Mouse (Mus musculus) olfactory bulb, adult 2 months (tissue): ENCODE results near the gene Gm49380.

Experiments
- CTCF ChIP-seq: fragments of 200-500 bp; IDR thresholded peaks from 2 replicates; pipeline ENCODE4 v1.5.1; 2012; ENCODE audit warnings: low read depth, mild to moderate bottlenecking, low read length, moderate library complexity; ENCODE audit not compliant: insufficient read depth
- POLR2A ChIP-seq: fragments of 200-500 bp; IDR thresholded peaks from 2 replicates; pipeline ENCODE4 v1.6.1; 2012; ENCODE audit warnings: mild to moderate bottlenecking, low read depth, low read length, moderate library complexity; ENCODE audit not compliant: insufficient read depth

DNA sequence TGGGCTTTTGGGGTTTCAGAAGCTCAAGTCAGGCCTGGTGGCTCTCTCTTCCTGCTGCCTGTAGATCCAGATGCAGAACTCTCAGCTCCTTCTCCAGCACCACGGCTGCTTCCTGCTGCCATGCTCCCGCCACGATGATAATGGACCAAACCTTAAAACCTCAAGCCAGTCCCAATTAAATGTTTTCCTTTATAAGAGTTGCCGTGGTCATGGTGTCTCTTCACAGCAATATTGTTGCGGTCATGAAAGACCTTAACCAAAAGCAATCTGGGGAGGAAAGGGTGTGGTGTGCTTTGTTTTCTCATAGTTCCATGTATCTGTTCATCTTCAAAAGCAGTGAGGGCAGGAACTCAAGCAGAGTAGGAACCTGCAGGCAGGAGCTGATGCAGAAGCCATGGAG lies 76.2 kb downstream of the Gm49380 start:
- TF ChIP-seq CTCF (no peak), POLR2A (no peak)
